Mouse (Mus musculus): ENCODE measurements around the gene Dner. TPM values are rescaled to one million over a fixed set of nuclear protein-coding genes. Genes with fewer than 3 reads are reported as not detected.

The Dner gene
- polyA plus RNA-seq, 1 experiment from 2014 or later = 0.32 TPM

DNA sequence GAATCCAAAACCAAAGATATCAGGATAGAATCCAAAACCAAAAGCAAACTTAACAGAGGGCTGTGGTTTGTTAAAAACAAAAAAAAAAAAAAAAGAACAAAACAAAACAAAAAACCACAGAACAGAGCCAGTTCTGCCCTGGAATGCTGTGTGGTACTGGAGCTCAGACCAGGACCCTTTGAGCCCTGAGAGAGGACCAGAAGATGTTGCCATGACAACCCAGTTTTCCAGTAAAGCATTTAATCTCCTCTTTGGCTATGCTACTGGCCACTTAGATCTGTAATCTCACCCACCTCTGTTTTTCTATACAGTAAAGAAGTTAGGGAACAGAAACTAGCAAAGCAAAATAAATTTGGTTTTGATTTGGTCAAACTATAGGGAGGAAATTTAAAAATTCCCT lies 79.9 kb downstream of the Dner start:
- DNase-seq (ENCODE audit: low spot score) = no peak
- no peak overlapping the region for H3K4me3 ChIP-seq (ENCODE audit: low read depth, low read length)

GRCm38 (mm10) chr1:84614596-84614995 lies 81.4 kb downstream of the Dner start:
- Histone ChIP-seq H3K36me3 (ENCODE audit: control insufficient read depth, insufficient read depth, low read length) (no peaks in the 10 kb centered on the region), H3K27ac (ENCODE audit: low read depth, low read length) (no peak overlapping the region), H3K9me3 (ENCODE audit: control insufficient read depth, low read length) (no peaks in the 10 kb centered on the region), H3K9ac (ENCODE audit: low read depth, low read length) (no peak overlapping the region), H3K4me2 (no peak overlapping the region), H3K4me3 (ENCODE audit: low read depth, low read length) (no peak overlapping the region), H3K27me3 (replicated peaks; ENCODE audit: control insufficient read depth, insufficient read depth, low read length) (no peaks in the 10 kb centered on the region), H3K4me1 (replicated peaks; ENCODE audit: control insufficient read depth, insufficient read depth, low read length) (no peaks in the 10 kb centered on the region)
- 51% methylated on average over 7 of the region's 7 CpGs for WGBS
- ATAC-seq (replicated peaks; ENCODE audit: low FRiP score) = no peak
- no peak for DNase-seq (ENCODE audit: low spot score)

More for the DNA sequence above, 79.9 kb downstream of the Dner start:
- Histone ChIP-seq H3K9ac (ENCODE audit: low read depth, low read length) (no peak overlapping the region), H3K4me1 (replicated peaks; ENCODE audit: control insufficient read depth, insufficient read depth, low read length) (no peaks in the 10 kb centered on the region), H3K36me3 (ENCODE audit: control insufficient read depth, insufficient read depth, low read length) (no peaks in the 10 kb centered on the region), H3K4me2 (no peak overlapping the region), H3K27me3 (replicated peaks; ENCODE audit: control insufficient read depth, insufficient read depth, low read length) (no peaks in the 10 kb centered on the region), H3K27ac (ENCODE audit: low read depth, low read length) (no peak overlapping the region), H3K9me3 (ENCODE audit: control insufficient read depth, low read length) (no peaks in the 10 kb centered on the region)
- ATAC-seq (replicated peaks; ENCODE audit: low FRiP score) = no peak

- DNase-seq (ENCODE audit: low spot score) = no peak
- ATAC-seq (replicated peaks; ENCODE audit: low FRiP score) = no peak
- 82% methylated on average over 8 of the region's 8 CpGs for WGBS
- Histone ChIP-seq H3K4me3 (ENCODE audit: low read depth, low read length) (no peak overlapping the region), H3K27ac (ENCODE audit: low read depth, low read length) (no peak overlapping the region), H3K9me3 (ENCODE audit: control insufficient read depth, low read length) (no peaks in the 10 kb centered on the region), H3K9ac (ENCODE audit: low read depth, low read length) (no peak overlapping the region), H3K27me3 (replicated peaks; ENCODE audit: control insufficient read depth, insufficient read depth, low read length) (no peaks in the 10 kb centered on the region), H3K4me2 (no peak overlapping the region), H3K36me3 (ENCODE audit: control insufficient read depth, insufficient read depth, low read length) (no peaks in the 10 kb centered on the region), H3K4me1 (replicated peaks; ENCODE audit: control insufficient read depth, insufficient read depth, low read length) (no peaks in the 10 kb centered on the region)
These were observed 82.9 kb downstream of the Dner start for GRCm38 (mm10) chr1:84613119-84613518.

DNA sequence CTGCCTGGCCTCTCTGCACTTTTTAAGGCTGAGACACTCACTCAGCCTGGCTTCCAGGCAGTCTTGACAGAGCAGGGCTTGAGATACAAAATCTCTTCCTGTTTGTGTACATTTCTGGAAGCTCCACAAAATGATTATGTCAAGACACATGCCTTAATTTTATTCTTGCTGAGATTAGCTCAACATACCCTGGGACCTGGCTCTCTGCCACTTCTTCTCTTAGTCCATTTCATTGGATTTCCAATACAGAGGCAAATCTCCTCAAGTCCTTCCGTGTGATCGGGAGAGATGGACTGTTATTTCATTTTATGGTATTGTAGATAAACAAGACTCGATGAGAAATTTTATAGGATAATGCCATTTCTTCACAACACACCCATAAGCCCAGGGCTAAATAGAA lies 84.7 kb downstream of the Dner start:
- no peaks in the 10 kb centered on the region for H3K4me1 ChIP-seq (replicated peaks; ENCODE audit: control insufficient read depth, insufficient read depth, low read length)
- no peak overlapping the region for H3K4me3 ChIP-seq (ENCODE audit: low read depth, low read length)
- WGBS = 82% methylated on average over 3 of the region's 3 CpGs
- no peaks in the 10 kb centered on the region for H3K36me3 ChIP-seq (ENCODE audit: control insufficient read depth, insufficient read depth, low read length)
- ATAC-seq (replicated peaks; ENCODE audit: low FRiP score) = no peak
- no peaks in the 10 kb centered on the region for H3K27me3 ChIP-seq (replicated peaks; ENCODE audit: control insufficient read depth, insufficient read depth, low read length)
- no peak overlapping the region for H3K9ac ChIP-seq (ENCODE audit: low read depth, low read length)
- no peaks in the 10 kb centered on the region for H3K9me3 ChIP-seq (ENCODE audit: control insufficient read depth, low read length)
- no peak for DNase-seq (ENCODE audit: low spot score)
- H3K4me2 ChIP-seq = no peak overlapping the region
- no peak overlapping the region for H3K27ac ChIP-seq (ENCODE audit: low read depth, low read length)

- Histone ChIP-seq H3K27ac (ENCODE audit: low read depth, low read length) (no peak overlapping the region), H3K27me3 (replicated peaks; ENCODE audit: control insufficient read depth, insufficient read depth, low read length) (no peaks in the 10 kb centered on the region), H3K4me2 (no peak overlapping the region), H3K9me3 (ENCODE audit: control insufficient read depth, low read length) (no peaks in the 10 kb centered on the region), H3K4me3 (ENCODE audit: low read depth, low read length) (no peak overlapping the region), H3K4me1 (replicated peaks; ENCODE audit: control insufficient read depth, insufficient read depth, low read length) (no peaks in the 10 kb centered on the region), H3K9ac (ENCODE audit: low read depth, low read length) (no peak overlapping the region), H3K36me3 (ENCODE audit: control insufficient read depth, insufficient read depth, low read length) (no peaks in the 10 kb centered on the region)
- 78% methylated on average over 5 of the region's 5 CpGs for WGBS
- DNase-seq (ENCODE audit: low spot score) = no peak
- ATAC-seq (replicated peaks; ENCODE audit: low FRiP score) = no peak
These were observed 97.0 kb downstream of the Dner start for GRCm38 (mm10) chr1:84599025-84599424.

GRCm38 (mm10) chr1:84596023-84596422 lies 100.0 kb downstream of the Dner start:
- DNase-seq (ENCODE audit: low spot score) (no peak), ATAC-seq (replicated peaks; ENCODE audit: low FRiP score) (no peak)
- Histone ChIP-seq H3K27me3 (replicated peaks; ENCODE audit: control insufficient read depth, insufficient read depth, low read length) (no peaks in the 10 kb centered on the region), H3K27ac (ENCODE audit: low read depth, low read length) (no peak overlapping the region), H3K9ac (ENCODE audit: low read depth, low read length) (no peak overlapping the region), H3K4me3 (ENCODE audit: low read depth, low read length) (no peak overlapping the region), H3K9me3 (ENCODE audit: control insufficient read depth, low read length) (no peaks in the 10 kb centered on the region), H3K36me3 (ENCODE audit: control insufficient read depth, insufficient read depth, low read length) (no peaks in the 10 kb centered on the region), H3K4me1 (replicated peaks; ENCODE audit: control insufficient read depth, insufficient read depth, low read length) (no peaks in the 10 kb centered on the region), H3K4me2 (no peak overlapping the region)
- WGBS = 64% methylated on average over 3 of the region's 3 CpGs

GRCm38 (mm10) chr1:84592394-84592793 lies 103.6 kb downstream of the Dner start:
- no peaks in the 10 kb centered on the region for H3K4me1 ChIP-seq (replicated peaks; ENCODE audit: control insufficient read depth, insufficient read depth, low read length)

DNA sequence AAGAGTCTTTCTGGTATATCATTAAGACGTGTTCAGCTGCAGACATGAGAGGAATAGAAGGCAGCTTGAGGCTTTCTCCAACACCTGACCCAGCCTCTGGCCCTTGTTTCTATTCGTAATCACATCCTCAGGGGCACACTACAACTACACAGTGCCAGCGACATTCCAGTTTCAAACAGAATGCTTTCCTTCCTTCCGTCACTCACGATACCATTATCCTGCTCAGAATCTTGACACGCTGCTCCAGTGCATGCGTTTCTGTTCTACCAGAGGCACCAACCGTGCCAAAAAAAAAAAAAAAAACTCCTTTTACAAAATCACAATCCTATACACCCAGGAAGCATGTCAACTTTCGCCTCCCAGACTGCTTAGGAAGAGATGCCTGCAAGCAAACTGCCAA lies 105.5 kb downstream of the Dner start:
- no peak overlapping the region for H3K9ac ChIP-seq (ENCODE audit: low read depth, low read length)
- H3K36me3 ChIP-seq (ENCODE audit: control insufficient read depth, insufficient read depth, low read length) = no peaks in the 10 kb centered on the region
- DNase-seq (ENCODE audit: low spot score) (no peak), ATAC-seq (replicated peaks; ENCODE audit: low FRiP score) (no peak)
- H3K27ac ChIP-seq (ENCODE audit: low read depth, low read length) = no peak overlapping the region
- H3K4me1 ChIP-seq (replicated peaks; ENCODE audit: control insufficient read depth, insufficient read depth, low read length) = no peaks in the 10 kb centered on the region
- no peak overlapping the region for H3K4me3 ChIP-seq (ENCODE audit: low read depth, low read length)
- no peaks in the 10 kb centered on the region for H3K9me3 ChIP-seq (ENCODE audit: control insufficient read depth, low read length)
- H3K27me3 ChIP-seq (replicated peaks; ENCODE audit: control insufficient read depth, insufficient read depth, low read length) = no peaks in the 10 kb centered on the region
- H3K4me2 ChIP-seq = no peak overlapping the region
- WGBS = 78% methylated on average over 9 of the region's 9 CpGs

More at GRCm38 (mm10) chr1:84592394-84592793, 103.6 kb downstream of the Dner start:
- no peak overlapping the region for H3K27ac ChIP-seq (ENCODE audit: low read depth, low read length)
- H3K4me2 ChIP-seq = no peak overlapping the region
- H3K9ac ChIP-seq (ENCODE audit: low read depth, low read length) = no peak overlapping the region
- no peaks in the 10 kb centered on the region for H3K9me3 ChIP-seq (ENCODE audit: control insufficient read depth, low read length)
- no peak overlapping the region for H3K4me3 ChIP-seq (ENCODE audit: low read depth, low read length)
- H3K36me3 ChIP-seq (ENCODE audit: control insufficient read depth, insufficient read depth, low read length) = no peaks in the 10 kb centered on the region
- no peaks in the 10 kb centered on the region for H3K27me3 ChIP-seq (replicated peaks; ENCODE audit: control insufficient read depth, insufficient read depth, low read length)
- ATAC-seq (replicated peaks; ENCODE audit: low FRiP score) (no peak), DNase-seq (ENCODE audit: low spot score) (no peak)
- WGBS = 83% methylated on average over 3 of the region's 3 CpGs

- DNase-seq (ENCODE audit: low spot score) = no peak
- WGBS = 31% methylated on average over 6 of the region's 6 CpGs
These were observed 110.6 kb downstream of the Dner start for GRCm38 (mm10) chr1:84585434-84585833.

More at GRCm38 (mm10) chr1:84585434-84585833, 110.6 kb downstream of the Dner start:
- no peak overlapping the region for H3K4me3 ChIP-seq (ENCODE audit: low read depth, low read length)
- no peak overlapping the region for H3K27ac ChIP-seq (ENCODE audit: low read depth, low read length)
- no peak overlapping the region for H3K4me2 ChIP-seq
- H3K4me1 ChIP-seq (replicated peaks; ENCODE audit: control insufficient read depth, insufficient read depth, low read length) = no peaks in the 10 kb centered on the region
- H3K9me3 ChIP-seq (ENCODE audit: control insufficient read depth, low read length) = no peaks in the 10 kb centered on the region
- no peak overlapping the region for H3K9ac ChIP-seq (ENCODE audit: low read depth, low read length)
- no peak for ATAC-seq (replicated peaks; ENCODE audit: low FRiP score)
- H3K36me3 ChIP-seq (ENCODE audit: control insufficient read depth, insufficient read depth, low read length) = no peaks in the 10 kb centered on the region
- H3K27me3 ChIP-seq (replicated peaks; ENCODE audit: control insufficient read depth, insufficient read depth, low read length) = no peaks in the 10 kb centered on the region

All from liver, embryonic 11.5 days (tissue).